Mouse (Mus musculus): ENCODE results near the gene Sycp3. TPM values are rescaled to one million over a fixed set of nuclear protein-coding genes. Genes with fewer than 3 reads are reported as not detected.
A peak's percentile ranks its signal among the peaks of the same experiment; 100 is the strongest.

Gene Sycp3
- total and polyA plus RNA-seq, 2 experiments from 2014 or later, result 0.50 TPM; not detected in 1

DNA sequence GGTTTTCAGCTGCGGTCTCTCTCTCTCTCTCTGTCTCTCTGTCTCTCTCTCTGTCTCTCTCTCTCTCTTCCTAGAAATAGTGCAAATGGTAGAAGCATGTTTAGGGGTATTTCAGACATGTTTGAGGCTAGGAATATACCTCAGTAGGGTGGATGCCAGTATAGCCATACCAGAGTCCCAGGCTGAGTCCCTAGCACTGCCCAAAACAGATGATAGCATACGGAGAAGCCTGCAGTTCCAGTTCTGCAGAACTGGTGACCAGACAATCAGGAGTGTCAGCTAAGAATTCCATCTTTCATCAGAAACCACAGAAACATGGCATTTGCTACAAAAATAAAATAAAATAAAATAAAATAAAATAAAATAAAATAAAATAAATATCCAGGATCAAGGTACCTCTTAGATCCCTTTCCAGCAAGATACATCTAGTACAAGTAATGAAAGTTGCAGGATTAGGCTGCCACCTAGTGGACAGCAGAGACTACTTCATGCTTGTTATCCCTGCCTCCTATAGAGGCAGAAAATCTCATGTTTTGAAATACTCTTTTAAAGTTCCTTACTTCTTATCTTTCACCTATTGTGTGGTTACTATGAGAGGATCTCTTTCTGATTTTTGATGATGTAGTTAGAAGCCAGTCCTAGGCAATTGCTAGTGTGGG is 33.1 kb upstream of the Sycp3 start:
- Histone ChIP-seq H3K4me2 (ENCODE audit: low read depth, low read length) (no peak overlapping the region), H3K27me3 (ENCODE audit: insufficient read depth, low read length) (no peaks in the 10 kb centered on the region), H3K36me3 (ENCODE audit: insufficient read depth, low read length) (peaks cover 25% of the 10 kb centered on the region; the same call in 1 of the 2 replicates), H3K4me1 (ENCODE audit: insufficient read depth, low read length) (no peaks in the 10 kb centered on the region), H3K4me3 (ENCODE audit: low read length) (no peak overlapping the region), H3K9me3 (ENCODE audit: low read length) (no peaks in the 10 kb centered on the region), H3K27ac (no peak overlapping the region), H3K9ac (replicated peaks; ENCODE audit: low read length) (no peak overlapping the region)
- TF ChIP-seq CTCF (IDR thresholded peaks at IDR 0.05; ENCODE audit: low read depth), result peak; percentile 84
- ATAC-seq (peak; percentile 89), DNase-seq (ENCODE audit: low spot score) (peak; percentile 91)
- WGBS, result 100% methylated on average over 2 of the region's 2 CpGs

DNA sequence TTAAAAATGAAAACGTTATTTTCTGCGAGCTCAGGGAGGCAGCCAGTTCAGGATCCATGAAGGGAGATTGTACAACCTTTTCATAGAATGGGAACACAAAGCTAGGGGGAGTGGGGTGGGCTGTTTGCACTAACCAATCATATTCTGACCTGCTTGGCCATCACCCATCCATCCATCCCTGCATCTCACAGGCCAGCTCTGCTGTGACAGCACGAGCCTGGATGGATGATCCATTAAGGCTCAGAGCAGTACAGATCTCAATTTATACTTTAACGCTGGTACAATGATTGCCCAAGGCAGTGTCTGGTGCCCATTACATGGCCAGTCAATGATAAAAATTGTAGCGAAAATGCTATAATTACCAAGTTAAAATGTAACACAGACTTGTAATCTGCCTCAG is 32.5 kb upstream of the Sycp3 start:
- TF ChIP-seq CTCF (IDR thresholded peaks at IDR 0.05; ENCODE audit: low read depth), result no peak
- Histone ChIP-seq H3K36me3 (ENCODE audit: insufficient read depth, low read length) (peaks cover 23% of the 10 kb centered on the region; the same call in 1 of the 2 replicates), H3K9me3 (ENCODE audit: low read length) (no peaks in the 10 kb centered on the region), H3K4me1 (ENCODE audit: insufficient read depth, low read length) (no peaks in the 10 kb centered on the region), H3K4me3 (ENCODE audit: low read length) (no peak overlapping the region), H3K4me2 (ENCODE audit: low read depth, low read length) (no peak overlapping the region), H3K9ac (replicated peaks; ENCODE audit: low read length) (no peak overlapping the region), H3K27ac (no peak overlapping the region), H3K27me3 (ENCODE audit: insufficient read depth, low read length) (no peaks in the 10 kb centered on the region)
- WGBS, result 63% methylated on average over 5 of the region's 5 CpGs
- no peak for ATAC-seq
- DNase-seq (ENCODE audit: low spot score), result no peak

- no peak overlapping the region for H3K27ac ChIP-seq
- H3K4me1 ChIP-seq (ENCODE audit: insufficient read depth, low read length), result no peaks in the 10 kb centered on the region
- ATAC-seq (no peak), DNase-seq (ENCODE audit: low spot score) (no peak)
- TF ChIP-seq CTCF (IDR thresholded peaks at IDR 0.05; ENCODE audit: low read depth), result no peak
- no peak overlapping the region for H3K4me3 ChIP-seq (ENCODE audit: low read length)
- H3K36me3 ChIP-seq (ENCODE audit: insufficient read depth, low read length), result peaks cover 26% of the 10 kb centered on the region
- no peaks in the 10 kb centered on the region for H3K27me3 ChIP-seq (ENCODE audit: insufficient read depth, low read length)
- WGBS, result 96% methylated on average over 6 of the region's 6 CpGs
- no peak overlapping the region for H3K4me2 ChIP-seq (ENCODE audit: low read depth, low read length)
- no peaks in the 10 kb centered on the region for H3K9me3 ChIP-seq (ENCODE audit: low read length)
- H3K9ac ChIP-seq (replicated peaks; ENCODE audit: low read length), result no peak overlapping the region
These were observed 31.4 kb upstream of the Sycp3 start for GRCm38 (mm10) chr10:88427998-88428397.

- Histone ChIP-seq H3K27ac (no peak overlapping the region), H3K4me1 (ENCODE audit: insufficient read depth, low read length) (no peaks in the 10 kb centered on the region), H3K4me2 (ENCODE audit: low read depth, low read length) (no peak overlapping the region), H3K36me3 (ENCODE audit: insufficient read depth, low read length) (peaks cover 34% of the 10 kb centered on the region), H3K4me3 (ENCODE audit: low read length) (no peak overlapping the region), H3K27me3 (ENCODE audit: insufficient read depth, low read length) (no peaks in the 10 kb centered on the region), H3K9me3 (ENCODE audit: low read length) (no peaks in the 10 kb centered on the region), H3K9ac (replicated peaks; ENCODE audit: low read length) (no peak overlapping the region)
- TF ChIP-seq CTCF (IDR thresholded peaks at IDR 0.05; ENCODE audit: low read depth), result no peak
- WGBS, result 87% methylated on average over 6 of the region's 6 CpGs
- no peak for ATAC-seq
- DNase-seq (ENCODE audit: low spot score), result no peak
These were observed 18.1 kb upstream of the Sycp3 start for GRCm38 (mm10) chr10:88441224-88441623.

- TF ChIP-seq CTCF (IDR thresholded peaks at IDR 0.05; ENCODE audit: low read depth), result no peak
- H3K4me2 ChIP-seq (ENCODE audit: low read depth, low read length), result no peak overlapping the region
- ATAC-seq, result peak; percentile 85
These were observed 8.1 kb upstream of the Sycp3 start for GRCm38 (mm10) chr10:88451221-88451620.

GRCm38 (mm10) chr10:88451990-88452389 is 7.4 kb upstream of the Sycp3 start:
- TF ChIP-seq CTCF (IDR thresholded peaks at IDR 0.05; ENCODE audit: low read depth), result no peak
- H3K4me1 ChIP-seq (ENCODE audit: insufficient read depth, low read length), result no peaks in the 10 kb centered on the region
- H3K27ac ChIP-seq, result no peak overlapping the region
- no peaks in the 10 kb centered on the region for H3K36me3 ChIP-seq (ENCODE audit: insufficient read depth, low read length)
- no peak overlapping the region for H3K4me3 ChIP-seq (ENCODE audit: low read length)
- WGBS, result 78% methylated on average over 6 of the region's 6 CpGs
- H3K27me3 ChIP-seq (ENCODE audit: insufficient read depth, low read length), result no peaks in the 10 kb centered on the region
- no peak for ATAC-seq
- H3K9me3 ChIP-seq (ENCODE audit: low read length), result no peaks in the 10 kb centered on the region
- no peak for DNase-seq (ENCODE audit: low spot score)
- H3K9ac ChIP-seq (replicated peaks; ENCODE audit: low read length), result no peak overlapping the region
- no peak overlapping the region for H3K4me2 ChIP-seq (ENCODE audit: low read depth, low read length)

More at GRCm38 (mm10) chr10:88451221-88451620, 8.1 kb upstream of the Sycp3 start:
- no peaks in the 10 kb centered on the region; the same call in 1 of the 2 replicates for H3K36me3 ChIP-seq (ENCODE audit: insufficient read depth, low read length)
- no peaks in the 10 kb centered on the region for H3K27me3 ChIP-seq (ENCODE audit: insufficient read depth, low read length)
- H3K27ac ChIP-seq, result peak overlapping the region; percentile 32; the same call in 1 of the 2 replicates
- H3K9me3 ChIP-seq (ENCODE audit: low read length), result no peaks in the 10 kb centered on the region
- whole genome bisulfite sequencing, result 40% methylated on average over 2 of the region's 2 CpGs
- DNase-seq (ENCODE audit: low spot score), result peak; percentile 88
- H3K4me3 ChIP-seq (ENCODE audit: low read length), result no peak overlapping the region
- H3K9ac ChIP-seq (replicated peaks; ENCODE audit: low read length), result no peak overlapping the region
- no peaks in the 10 kb centered on the region for H3K4me1 ChIP-seq (ENCODE audit: insufficient read depth, low read length)

DNA sequence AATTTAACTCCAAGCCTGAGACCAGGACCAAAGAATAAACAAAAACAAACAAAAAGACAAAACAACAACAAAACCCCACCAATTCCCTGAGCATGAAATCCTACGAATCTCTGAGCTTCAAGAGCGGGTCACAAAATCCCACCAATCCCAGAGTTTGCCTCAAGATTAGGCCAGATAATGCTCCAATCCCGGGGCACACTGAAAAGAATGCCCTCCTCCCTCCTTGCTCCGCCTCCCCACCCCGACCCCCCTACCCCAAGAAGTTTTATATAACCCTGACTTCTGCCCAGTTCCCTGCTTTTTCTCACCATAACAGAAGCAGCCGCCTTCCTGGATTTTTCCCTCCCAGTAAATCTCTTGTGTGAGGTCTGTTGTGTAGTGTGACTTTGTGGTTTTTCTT is 1.6 kb upstream of the Sycp3 start:
- no peak for TF ChIP-seq CTCF (IDR thresholded peaks at IDR 0.05; ENCODE audit: low read depth)
- no peak for DNase-seq (ENCODE audit: low spot score)

More for the DNA sequence above, 1.6 kb upstream of the Sycp3 start:
- 49% methylated on average over 6 of the region's 6 CpGs for WGBS
- H3K9ac ChIP-seq (replicated peaks; ENCODE audit: low read length), result no peak overlapping the region
- no peak overlapping the region for H3K4me3 ChIP-seq (ENCODE audit: low read length)
- no peak overlapping the region for H3K4me2 ChIP-seq (ENCODE audit: low read depth, low read length)
- ATAC-seq, result no peak
- no peaks in the 10 kb centered on the region for H3K27me3 ChIP-seq (ENCODE audit: insufficient read depth, low read length)
- no peaks in the 10 kb centered on the region for H3K36me3 ChIP-seq (ENCODE audit: insufficient read depth, low read length)
- no peaks in the 10 kb centered on the region for H3K4me1 ChIP-seq (ENCODE audit: insufficient read depth, low read length)
- H3K9me3 ChIP-seq (ENCODE audit: low read length), result no peaks in the 10 kb centered on the region
- no peak overlapping the region for H3K27ac ChIP-seq

Data from hindbrain, postnatal 0 days (tissue).